Mouse (Mus musculus): Measurements from ENCODE around the gene Eps8l2. TPM values are rescaled to one million over a fixed set of nuclear protein-coding genes. Genes with fewer than 3 reads are reported as not detected.

The Eps8l2 gene
- 31.7 and 35.1 TPM in 2 replicates for polyA plus RNA-seq (2015; fragmentation: Nextera tagmentation; extraction: Ambion mirVana)

GRCm38 (mm10) chr7:141338576-141339131, at the start of gene Eps8l2:
Eps8l2 (plus strand) TSS chr7:141338880.

DNA sequence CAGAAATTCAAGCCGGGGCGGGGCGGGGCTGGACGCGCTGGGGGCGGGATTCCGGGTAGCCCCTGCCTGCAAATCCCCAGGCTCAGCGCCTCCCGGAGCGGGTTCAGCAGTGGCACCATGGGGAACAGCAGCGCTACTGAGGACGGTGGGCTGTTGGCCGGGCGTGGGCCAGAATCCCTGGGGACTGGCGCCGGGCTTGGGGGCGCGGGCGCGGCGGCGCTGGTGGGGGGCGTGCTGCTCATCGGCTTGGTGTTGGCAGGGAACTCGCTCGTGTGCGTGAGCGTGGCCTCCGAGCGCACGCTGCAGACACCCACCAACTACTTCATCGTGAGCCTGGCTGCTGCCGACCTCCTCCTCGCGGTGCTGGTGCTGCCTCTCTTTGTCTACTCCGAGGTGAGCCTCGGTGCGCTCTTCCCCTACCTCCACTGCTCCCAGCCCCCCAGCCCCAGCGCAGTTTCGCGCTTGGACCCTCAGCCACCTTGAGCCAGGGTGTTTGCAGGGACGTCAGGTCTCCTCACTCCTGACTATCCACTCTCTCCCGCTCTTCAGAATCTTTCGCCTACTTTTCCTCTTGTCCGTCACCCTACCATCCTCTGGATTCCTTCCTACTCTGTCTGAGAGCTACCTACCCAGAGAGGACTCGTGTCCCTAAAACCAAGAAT, 46.6 kb upstream of the Eps8l2 start, which contains the start of gene Drd4:
TSS of gene Drd4 (plus strand) at position 86 of the 662 bp plus-strand sequence.

DNA sequence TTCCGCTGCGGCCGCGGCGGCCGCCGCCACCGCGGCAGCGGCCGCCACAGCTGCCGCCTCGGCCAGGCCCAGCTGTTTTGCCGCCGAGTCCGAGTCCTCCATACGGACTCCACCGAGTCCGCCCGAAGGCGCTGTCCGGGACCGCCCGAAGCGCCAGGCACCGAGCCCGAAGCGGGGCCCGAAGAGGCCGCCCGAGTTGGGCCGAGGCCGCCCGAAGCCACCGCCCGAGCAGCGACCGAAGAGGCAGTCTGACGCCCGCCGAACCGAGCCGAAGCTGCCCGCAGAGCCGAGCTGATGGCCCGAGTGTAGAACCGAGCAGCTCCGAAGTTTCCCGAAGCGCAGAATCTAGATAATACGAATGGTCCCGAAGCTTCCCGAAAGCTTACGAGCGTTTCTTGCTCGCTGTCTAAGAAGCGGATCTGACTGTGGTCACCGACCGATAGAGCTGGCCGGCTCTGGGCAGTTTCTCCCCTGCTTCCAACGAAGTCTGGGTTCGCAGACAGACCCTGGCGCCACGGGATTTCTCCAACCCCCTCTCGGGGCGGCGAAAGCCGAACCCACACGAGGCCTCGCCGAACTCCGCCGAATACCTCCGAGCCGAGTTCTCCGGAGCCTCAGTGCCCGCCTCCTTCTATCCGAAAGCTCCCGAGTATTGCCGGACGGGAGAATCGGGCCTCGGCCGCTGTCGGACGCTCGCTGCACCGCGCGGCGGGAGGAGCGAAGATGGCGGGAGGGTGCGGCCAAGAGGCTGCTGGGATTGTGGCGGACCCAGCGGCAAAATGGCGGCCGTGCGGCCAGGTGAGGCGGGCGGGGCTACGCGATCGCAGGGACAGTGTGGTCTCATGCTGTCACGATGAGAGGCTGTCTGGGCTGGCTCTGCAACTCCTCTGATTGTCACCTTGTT, 11.0 kb upstream of the Eps8l2 start, which contains the start of the genes Deaf1 and Tmem80:
TSS of gene Deaf1 (minus strand) at position 222 of the 904 bp plus-strand sequence.
TSS of gene Tmem80 (plus strand) at position 271 of the 904 bp plus-strand sequence.

GRCm38 (mm10) chr7:141391625-141392551, 53.2 kb downstream of the Eps8l2 start, which contains the start of gene Taldo1:
Taldo1 (plus strand) TSS chr7:141392199.

Other genes with a start within 250 kb of the Eps8l2 start
- gene Sigirr, start 238.3 kb upstream of the Eps8l2 start, polyA plus RNA-seq (2015; fragmentation: Nextera tagmentation; extraction: Ambion mirVana), result 4.8 and 5.7 TPM in 2 replicates
- gene Ano9, start 221.1 kb upstream of the Eps8l2 start, polyA plus RNA-seq (2015; fragmentation: Nextera tagmentation; extraction: Ambion mirVana), result 3.7 and 5.5 TPM in 2 replicates
- 30.7 and 33.0 TPM in 2 replicates for gene Ptdss2, start 216.5 kb upstream of the Eps8l2 start, polyA plus RNA-seq (2015; fragmentation: Nextera tagmentation; extraction: Ambion mirVana)
- 194 and 223 TPM in 2 replicates for gene Rnh1, start 166.0 kb upstream of the Eps8l2 start, polyA plus RNA-seq (2015; fragmentation: Nextera tagmentation; extraction: Ambion mirVana)
- gene Hras, start 144.9 kb upstream of the Eps8l2 start, polyA plus RNA-seq (2015; fragmentation: Nextera tagmentation; extraction: Ambion mirVana), result 116 and 122 TPM in 2 replicates
- 2.4 and 3.4 TPM in 2 replicates for gene Lrrc56, start 144.7 kb upstream of the Eps8l2 start, polyA plus RNA-seq (2015; fragmentation: Nextera tagmentation; extraction: Ambion mirVana)
- gene Lmntd2, start 124.8 kb upstream of the Eps8l2 start, polyA plus RNA-seq (2015; fragmentation: Nextera tagmentation; extraction: Ambion mirVana), result 1.4 and 1.7 TPM in 2 replicates
- 72.5 and 76.7 TPM in 2 replicates for gene Rassf7, start 123.0 kb upstream of the Eps8l2 start, polyA plus RNA-seq (2015; fragmentation: Nextera tagmentation; extraction: Ambion mirVana)
- 27.5 and 28.3 TPM in 2 replicates for gene Phrf1, start 110.1 kb upstream of the Eps8l2 start, polyA plus RNA-seq (2015; fragmentation: Nextera tagmentation; extraction: Ambion mirVana)
- gene Irf7, start 72.4 kb upstream of the Eps8l2 start, polyA plus RNA-seq (2015; fragmentation: Nextera tagmentation; extraction: Ambion mirVana), result 11.5 and 15.7 TPM in 2 replicates
- gene Cdhr5, start 62.1 kb upstream of the Eps8l2 start, polyA plus RNA-seq (2015; fragmentation: Nextera tagmentation; extraction: Ambion mirVana), result 0.06 TPM in 1 of 2 replicates, not detected in the other
- 3.3 and 5.1 TPM in 2 replicates for gene Sct, start 59.7 kb upstream of the Eps8l2 start, polyA plus RNA-seq (2015; fragmentation: Nextera tagmentation; extraction: Ambion mirVana)
- gene Drd4, start 46.9 kb upstream of the Eps8l2 start, polyA plus RNA-seq (2015; fragmentation: Nextera tagmentation; extraction: Ambion mirVana), result 0.31 and 0.36 TPM in 2 replicates
- gene Deaf1, start 11.2 kb upstream of the Eps8l2 start, polyA plus RNA-seq (2015; fragmentation: Nextera tagmentation; extraction: Ambion mirVana), result 30.4 and 32.7 TPM in 2 replicates
- 22.8 and 26.0 TPM in 2 replicates for gene Tmem80, start 11.1 kb upstream of the Eps8l2 start, polyA plus RNA-seq (2015; fragmentation: Nextera tagmentation; extraction: Ambion mirVana)
- gene Taldo1, start 53.3 kb downstream of the Eps8l2 start, polyA plus RNA-seq (2015; fragmentation: Nextera tagmentation; extraction: Ambion mirVana), result 316 and 327 TPM in 2 replicates
- 29.3 and 32.7 TPM in 2 replicates for gene Gatd1, start 75.3 kb downstream of the Eps8l2 start, polyA plus RNA-seq (2015; fragmentation: Nextera tagmentation; extraction: Ambion mirVana)
- gene Cend1, start 90.6 kb downstream of the Eps8l2 start, polyA plus RNA-seq (2015; fragmentation: Nextera tagmentation; extraction: Ambion mirVana), result 1.6 and 2.1 TPM in 2 replicates
- gene Slc25a22, start 99.0 kb downstream of the Eps8l2 start, polyA plus RNA-seq (2015; fragmentation: Nextera tagmentation; extraction: Ambion mirVana), result 12.2 and 14.8 TPM in 2 replicates
- gene Pidd1, start 105.1 kb downstream of the Eps8l2 start, polyA plus RNA-seq (2015; fragmentation: Nextera tagmentation; extraction: Ambion mirVana), result 2.6 and 3.3 TPM in 2 replicates
- 916 and 931 TPM in 2 replicates for gene Rplp2, start 108.5 kb downstream of the Eps8l2 start, polyA plus RNA-seq (2015; fragmentation: Nextera tagmentation; extraction: Ambion mirVana)
- gene Pnpla2, start 116.3 kb downstream of the Eps8l2 start, polyA plus RNA-seq (2015; fragmentation: Nextera tagmentation; extraction: Ambion mirVana), result 57.6 and 61.7 TPM in 2 replicates
- 9.8 and 10.0 TPM in 2 replicates for gene Cracr2b, start 122.2 kb downstream of the Eps8l2 start, polyA plus RNA-seq (2015; fragmentation: Nextera tagmentation; extraction: Ambion mirVana)
- 36.5 and 40.4 TPM in 2 replicates for gene Cd151, start 128.5 kb downstream of the Eps8l2 start, polyA plus RNA-seq (2015; fragmentation: Nextera tagmentation; extraction: Ambion mirVana)
- gene Polr2l, start 136.3 kb downstream of the Eps8l2 start, polyA plus RNA-seq (2015; fragmentation: Nextera tagmentation; extraction: Ambion mirVana), result 49.9 and 56.6 TPM in 2 replicates
- gene Tspan4, start 136.4 kb downstream of the Eps8l2 start, polyA plus RNA-seq (2015; fragmentation: Nextera tagmentation; extraction: Ambion mirVana), result 120 and 142 TPM in 2 replicates
- 20.8 and 21.2 TPM in 2 replicates for gene Chid1, start 201.0 kb downstream of the Eps8l2 start, polyA plus RNA-seq (2015; fragmentation: Nextera tagmentation; extraction: Ambion mirVana)
- gene Ap2a2, start 223.3 kb downstream of the Eps8l2 start, polyA plus RNA-seq (2015; fragmentation: Nextera tagmentation; extraction: Ambion mirVana), result 49.7 and 53.0 TPM in 2 replicates

Measured in urinary bladder, postnatal 0 days (tissue).